Mouse (Mus musculus): ENCODE measurements at regions not wholly inside any gene's neighbourhood (a gene's known extent, or its start where the extent isn't known, plus 50 kb on each side); places are given as distances from the start of the nearest gene placed in this dataset.

DNA sequence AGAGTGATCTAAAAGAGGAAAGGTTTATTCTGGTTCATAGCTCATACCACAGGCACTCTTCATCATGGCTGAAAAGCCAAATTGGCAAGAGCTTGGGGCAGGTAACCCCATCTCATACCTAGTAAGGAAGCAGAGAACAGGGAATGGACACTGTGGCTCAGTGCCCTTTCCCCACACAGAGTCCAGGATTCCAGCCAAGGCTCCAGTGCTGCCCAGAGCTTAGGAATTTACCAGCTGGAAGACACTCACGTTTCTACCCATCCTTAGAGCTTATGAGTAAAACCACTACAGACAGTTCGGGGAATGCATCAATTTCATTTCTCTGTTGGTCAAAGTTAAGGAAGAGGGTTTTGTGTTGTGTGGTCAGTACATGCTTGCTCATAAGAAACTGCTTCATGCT is 241.0 kb downstream of the Snx13 start:
- no peaks in the 10 kb centered on the region for H3K27me3 ChIP-seq (ENCODE audit: control insufficient read depth, insufficient read depth, low read length)
- H3K36me3 ChIP-seq (ENCODE audit: control insufficient read depth, insufficient read depth, low read length) = no peaks in the 10 kb centered on the region
- no peak overlapping the region for H3K27ac ChIP-seq (replicated peaks; ENCODE audit: low read depth, low read length)
- no peak for TF ChIP-seq POLR2A (IDR thresholded peaks at IDR 0.05; ENCODE audit: borderline replicate concordance, extremely low read depth, insufficient read depth, insufficient read length)
- ATAC-seq (ENCODE audit: low FRiP score, low read depth) = no peak
- no peaks in the 10 kb centered on the region for H3K4me1 ChIP-seq (ENCODE audit: control insufficient read depth, insufficient read depth, low read length)
- H3K9ac ChIP-seq (ENCODE audit: low read depth, low read length, severe bottlenecking) = no peak overlapping the region
- H3K9me3 ChIP-seq (ENCODE audit: control insufficient read depth, low read length) = no peaks in the 10 kb centered on the region
- DNase-seq (ENCODE audit: low spot score) = no peak
- no peak overlapping the region for H3K4me2 ChIP-seq (replicated peaks; ENCODE audit: low read depth, low read length, severe bottlenecking)
- no peak overlapping the region for H3K4me3 ChIP-seq (replicated peaks; ENCODE audit: low read length)
- WGBS = 74% methylated on average over 2 of the region's 2 CpGs

DNA sequence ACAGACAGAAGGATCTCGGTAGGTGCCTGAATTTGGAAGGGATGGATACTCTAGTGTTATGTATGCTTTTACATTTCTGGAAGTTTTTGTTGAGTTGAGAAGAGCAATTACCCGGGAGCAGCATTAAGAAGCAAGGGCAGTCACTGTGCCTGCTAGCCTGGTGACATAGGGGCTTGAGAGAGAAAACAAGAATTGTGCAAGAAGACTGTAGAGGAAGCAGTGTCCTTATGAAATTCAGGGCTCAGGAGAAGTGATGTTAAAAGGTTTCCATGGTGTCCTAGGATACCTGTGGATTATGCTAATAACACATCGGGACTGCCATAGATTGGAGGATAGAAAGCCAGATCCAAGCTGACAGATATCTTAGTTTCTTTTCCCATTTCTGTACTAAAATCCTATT is 240.6 kb downstream of the Snx13 start:
- no peak overlapping the region for H3K27ac ChIP-seq (replicated peaks; ENCODE audit: low read depth, low read length)

DNA sequence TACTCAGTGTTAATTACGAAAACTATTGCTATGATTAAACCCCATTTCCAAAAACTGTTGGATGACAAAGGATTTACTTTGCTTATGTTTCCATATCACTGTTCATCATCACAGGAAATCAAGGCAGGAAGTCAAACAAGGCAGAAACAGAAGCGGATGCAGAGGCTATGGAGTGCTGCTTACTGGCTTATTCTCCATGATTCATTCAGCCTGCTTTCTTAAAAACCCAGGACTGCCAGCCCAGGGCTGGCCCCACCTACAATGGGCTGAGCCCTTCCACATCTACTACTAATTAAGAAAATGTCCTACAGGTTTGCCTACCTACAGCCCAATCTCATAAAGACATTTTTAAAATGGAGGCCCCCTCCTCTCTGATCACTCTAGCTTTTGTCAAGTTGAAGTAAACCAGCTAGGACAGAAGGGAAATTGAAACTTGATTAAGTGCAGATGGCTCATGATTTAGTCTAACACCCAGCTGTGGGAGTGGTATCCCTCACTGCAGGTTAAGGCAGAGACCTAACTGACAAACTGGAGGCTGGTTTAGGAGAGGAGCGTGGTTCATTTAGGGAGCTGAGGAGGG is 240.1 kb downstream of the Snx13 start:
- no peak overlapping the region for H3K4me2 ChIP-seq (replicated peaks; ENCODE audit: low read depth, low read length, severe bottlenecking)
- no peaks in the 10 kb centered on the region for H3K9me3 ChIP-seq (ENCODE audit: control insufficient read depth, low read length)
- TF ChIP-seq POLR2A (IDR thresholded peaks at IDR 0.05; ENCODE audit: borderline replicate concordance, extremely low read depth, insufficient read depth, insufficient read length) = no peak
- no peak overlapping the region for H3K9ac ChIP-seq (ENCODE audit: low read depth, low read length, severe bottlenecking)
- H3K27me3 ChIP-seq (ENCODE audit: control insufficient read depth, insufficient read depth, low read length) = no peaks in the 10 kb centered on the region
- no peak overlapping the region for H3K4me3 ChIP-seq (replicated peaks; ENCODE audit: low read length)
- H3K36me3 ChIP-seq (ENCODE audit: control insufficient read depth, insufficient read depth, low read length) = no peaks in the 10 kb centered on the region
- WGBS = 60% methylated on average over 3 of the region's 3 CpGs
- ATAC-seq (ENCODE audit: low FRiP score, low read depth) = no peak
- DNase-seq (ENCODE audit: low spot score) = peak; percentile 38
- H3K4me1 ChIP-seq (ENCODE audit: control insufficient read depth, insufficient read depth, low read length) = no peaks in the 10 kb centered on the region
- no peak overlapping the region for H3K27ac ChIP-seq (replicated peaks; ENCODE audit: low read depth, low read length)

More for the DNA sequence above, 240.6 kb downstream of the Snx13 start:
- WGBS = 56% methylated on average over 3 of the region's 3 CpGs
- no peaks in the 10 kb centered on the region for H3K27me3 ChIP-seq (ENCODE audit: control insufficient read depth, insufficient read depth, low read length)
- H3K4me3 ChIP-seq (replicated peaks; ENCODE audit: low read length) = no peak overlapping the region
- no peak for TF ChIP-seq POLR2A (IDR thresholded peaks at IDR 0.05; ENCODE audit: borderline replicate concordance, extremely low read depth, insufficient read depth, insufficient read length)
- DNase-seq (ENCODE audit: low spot score) = no peak
- H3K36me3 ChIP-seq (ENCODE audit: control insufficient read depth, insufficient read depth, low read length) = no peaks in the 10 kb centered on the region
- H3K4me1 ChIP-seq (ENCODE audit: control insufficient read depth, insufficient read depth, low read length) = no peaks in the 10 kb centered on the region
- H3K4me2 ChIP-seq (replicated peaks; ENCODE audit: low read depth, low read length, severe bottlenecking) = no peak overlapping the region
- no peaks in the 10 kb centered on the region for H3K9me3 ChIP-seq (ENCODE audit: control insufficient read depth, low read length)
- H3K9ac ChIP-seq (ENCODE audit: low read depth, low read length, severe bottlenecking) = no peak overlapping the region
- ATAC-seq (ENCODE audit: low FRiP score, low read depth) = no peak

DNA sequence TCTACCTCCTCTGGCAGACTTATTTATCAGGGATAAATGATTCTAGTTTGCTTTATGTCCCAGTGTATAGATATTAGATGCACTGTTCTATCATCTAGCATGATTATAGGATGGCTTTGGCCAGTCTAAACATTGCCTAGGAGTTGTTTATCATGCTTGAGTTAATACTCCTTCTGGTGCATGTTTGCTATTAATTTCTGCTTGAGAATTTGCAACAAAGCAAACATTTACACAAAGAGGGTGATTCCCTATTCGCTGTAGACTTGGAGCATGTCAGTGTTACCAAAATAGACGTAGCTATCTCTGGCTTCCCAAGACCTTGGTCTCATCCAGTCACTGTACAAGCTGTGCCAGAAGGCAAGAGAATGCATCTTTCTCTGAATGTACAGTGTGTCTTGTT is 237.4 kb downstream of the Snx13 start:
- no peak for DNase-seq (ENCODE audit: low spot score)
- Histone ChIP-seq H3K27me3 (ENCODE audit: control insufficient read depth, insufficient read depth, low read length) (no peaks in the 10 kb centered on the region), H3K4me2 (replicated peaks; ENCODE audit: low read depth, low read length, severe bottlenecking) (no peak overlapping the region), H3K4me1 (ENCODE audit: control insufficient read depth, insufficient read depth, low read length) (no peaks in the 10 kb centered on the region), H3K9me3 (ENCODE audit: control insufficient read depth, low read length) (no peaks in the 10 kb centered on the region), H3K9ac (ENCODE audit: low read depth, low read length, severe bottlenecking) (no peak overlapping the region), H3K4me3 (replicated peaks; ENCODE audit: low read length) (no peak overlapping the region), H3K27ac (replicated peaks; ENCODE audit: low read depth, low read length) (no peak overlapping the region), H3K36me3 (ENCODE audit: control insufficient read depth, insufficient read depth, low read length) (no peaks in the 10 kb centered on the region)
- 85% methylated on average over 2 of the region's 2 CpGs for WGBS
- no peak for TF ChIP-seq POLR2A (IDR thresholded peaks at IDR 0.05; ENCODE audit: borderline replicate concordance, extremely low read depth, insufficient read depth, insufficient read length)
- ATAC-seq (ENCODE audit: low FRiP score, low read depth) = no peak

DNA sequence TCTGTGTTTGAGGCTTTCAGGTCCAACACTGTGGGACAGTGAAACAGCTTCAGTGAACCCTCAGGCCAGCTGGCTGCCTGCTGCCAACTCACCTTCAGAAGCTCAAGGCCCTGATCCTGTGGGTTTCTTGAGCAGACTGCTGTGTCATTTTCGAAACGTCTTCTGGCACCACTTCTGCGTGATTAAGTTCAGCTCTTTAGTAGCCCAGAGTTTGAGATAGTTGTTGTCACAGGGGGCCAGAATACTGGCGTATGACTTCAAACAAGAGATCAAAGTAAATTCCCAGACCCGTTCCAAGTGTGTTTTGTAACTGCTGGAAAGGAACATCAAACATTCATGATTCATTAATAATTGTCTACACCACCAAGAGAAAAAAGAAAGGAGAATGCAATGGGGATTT is 236.9 kb downstream of the Snx13 start:
- no peaks in the 10 kb centered on the region for H3K9me3 ChIP-seq (ENCODE audit: control insufficient read depth, low read length)
- no peak for ATAC-seq (ENCODE audit: low FRiP score, low read depth)
- 37% methylated on average over 5 of the region's 5 CpGs for WGBS
- no peaks in the 10 kb centered on the region for H3K4me1 ChIP-seq (ENCODE audit: control insufficient read depth, insufficient read depth, low read length)
- no peak overlapping the region for H3K4me3 ChIP-seq (replicated peaks; ENCODE audit: low read length)
- no peak overlapping the region for H3K9ac ChIP-seq (ENCODE audit: low read depth, low read length, severe bottlenecking)
- no peaks in the 10 kb centered on the region for H3K36me3 ChIP-seq (ENCODE audit: control insufficient read depth, insufficient read depth, low read length)
- H3K27ac ChIP-seq (replicated peaks; ENCODE audit: low read depth, low read length) = no peak overlapping the region
- DNase-seq (ENCODE audit: low spot score) = no peak
- no peak for TF ChIP-seq POLR2A (IDR thresholded peaks at IDR 0.05; ENCODE audit: borderline replicate concordance, extremely low read depth, insufficient read depth, insufficient read length)
- H3K4me2 ChIP-seq (replicated peaks; ENCODE audit: low read depth, low read length, severe bottlenecking) = no peak overlapping the region
- no peaks in the 10 kb centered on the region for H3K27me3 ChIP-seq (ENCODE audit: control insufficient read depth, insufficient read depth, low read length)

DNA sequence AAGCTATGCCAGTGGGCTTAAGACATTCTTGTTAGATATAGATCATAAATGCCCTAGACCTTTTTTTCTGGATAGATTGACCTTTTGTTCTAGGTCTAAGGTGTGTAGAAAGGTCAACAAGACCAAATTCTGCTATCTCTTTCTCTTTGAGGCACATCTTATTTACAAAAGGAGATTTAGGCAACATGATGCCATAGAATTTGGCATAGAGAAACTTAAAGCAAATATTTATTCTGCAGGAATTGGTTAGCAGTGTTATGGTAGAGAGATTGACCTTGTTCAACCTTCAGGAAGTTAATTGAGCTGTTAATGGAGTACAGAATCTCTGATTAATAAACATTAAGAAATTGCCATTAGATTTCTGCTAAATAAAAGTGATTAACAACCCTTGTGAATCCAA is 236.4 kb downstream of the Snx13 start:
- Histone ChIP-seq H3K9ac (ENCODE audit: low read depth, low read length, severe bottlenecking) (no peak overlapping the region), H3K4me1 (ENCODE audit: control insufficient read depth, insufficient read depth, low read length) (no peaks in the 10 kb centered on the region), H3K36me3 (ENCODE audit: control insufficient read depth, insufficient read depth, low read length) (no peaks in the 10 kb centered on the region), H3K4me2 (replicated peaks; ENCODE audit: low read depth, low read length, severe bottlenecking) (no peak overlapping the region), H3K9me3 (ENCODE audit: control insufficient read depth, low read length) (no peaks in the 10 kb centered on the region), H3K27me3 (ENCODE audit: control insufficient read depth, insufficient read depth, low read length) (no peaks in the 10 kb centered on the region), H3K27ac (replicated peaks; ENCODE audit: low read depth, low read length) (no peak overlapping the region), H3K4me3 (replicated peaks; ENCODE audit: low read length) (no peak overlapping the region)
- TF ChIP-seq POLR2A (IDR thresholded peaks at IDR 0.05; ENCODE audit: borderline replicate concordance, extremely low read depth, insufficient read depth, insufficient read length) = no peak
- ATAC-seq (ENCODE audit: low FRiP score, low read depth) (no peak), DNase-seq (ENCODE audit: low spot score) (no peak)

Data from limb, embryonic 14.5 days (tissue).